Mouse (Mus musculus) myocyte (in vitro differentiated cells): Measurements from ENCODE around the gene Taar7e. TPM values are rescaled to one million over a fixed set of nuclear protein-coding genes. Genes with fewer than 3 reads are reported as not detected.

ENCODE experiments used
- H3K27me3 ChIP-seq: one replicate; pipeline ENCODE4 v1.6.1; 2011; ENCODE audit not compliant: control insufficient read depth, insufficient read depth, insufficient read length
- H3K36me3 ChIP-seq: one replicate; pipeline ENCODE4 v1.6.1; 2011; ENCODE audit not compliant: control insufficient read depth, insufficient read depth
- H3K4me2 ChIP-seq: one replicate; pipeline ENCODE4 v1.6.1; 2011; ENCODE audit warnings: low read depth, control low read depth
- H3K4me3 ChIP-seq: one replicate; pipeline ENCODE4 v1.5.1; 2011; ENCODE audit warnings: mild to moderate bottlenecking, control low read depth, moderate library complexity
- H3K79me2 ChIP-seq: one replicate; pipeline ENCODE4 v1.6.1; 2011; ENCODE audit not compliant: control insufficient read depth, insufficient read depth
- H3ac ChIP-seq: one replicate; pipeline ENCODE4 v1.6.1; 2011; ENCODE audit not compliant: control insufficient read depth, insufficient read length
- CEBPB ChIP-seq: IDR thresholded peaks from 2 replicates; pipeline ENCODE4 v1.6.1; 2011; ENCODE audit warnings: mild to moderate bottlenecking, moderate library complexity; ENCODE audit not compliant: poor library complexity, insufficient read depth, severe bottlenecking
- E2F4 ChIP-seq: IDR thresholded peaks from one replicate; pipeline ENCODE4 v1.6.1; 2011; ENCODE audit warnings: mild to moderate bottlenecking, control low read depth, moderate library complexity; ENCODE audit not compliant: insufficient read depth
- MAX ChIP-seq: IDR thresholded peaks from one replicate; pipeline ENCODE4 v1.6.1; 2011; ENCODE audit warnings: low read depth, mild to moderate bottlenecking, control low read depth
- MYOD1 ChIP-seq, 3 experiments: IDR thresholded peaks; one replicate each; pipeline ENCODE4 v1.6.1; 2011; ENCODE audit warnings: control low read depth in 2 of 3, low read depth in 2 of 3, mild to moderate bottlenecking in 2 of 3, moderate library complexity in 1 of 3; ENCODE audit not compliant: insufficient read length in 2 of 3, control insufficient read depth in 1 of 3
- MYOG ChIP-seq, 3 experiments: IDR thresholded peaks; one replicate each; pipeline ENCODE4 v1.6.1; 2011; ENCODE audit warnings: control low read depth in 2 of 3, low read depth in 2 of 3, mild to moderate bottlenecking in 2 of 3; ENCODE audit not compliant: insufficient read length in 2 of 3, control insufficient read depth in 1 of 3, insufficient read depth in 1 of 3
- POLR2A ChIP-seq: IDR thresholded peaks from one replicate; pipeline ENCODE4 v1.6.1; 2011; ENCODE audit warnings: low read depth, mild to moderate bottlenecking, control low read depth, moderate library complexity; ENCODE audit not compliant: insufficient read length
- POLR2AphosphoS2 ChIP-seq: IDR thresholded peaks from one replicate; pipeline ENCODE4 v1.6.1; 2011; ENCODE audit warnings: low read depth, control low read depth; ENCODE audit not compliant: insufficient read length
- REST ChIP-seq: IDR thresholded peaks from one replicate; pipeline ENCODE4 v1.6.1; 2011; ENCODE audit warnings: mild to moderate bottlenecking, control low read depth, moderate library complexity; ENCODE audit not compliant: insufficient read depth, insufficient read length
- SRF ChIP-seq: IDR thresholded peaks from one replicate; pipeline ENCODE4 v1.6.1; 2011; ENCODE audit warnings: low read depth; ENCODE audit not compliant: control insufficient read depth, insufficient read length
- TCF12 ChIP-seq: IDR thresholded peaks from one replicate; pipeline ENCODE4 v1.6.1; 2011; ENCODE audit warnings: mild to moderate bottlenecking, control low read depth; ENCODE audit not compliant: poor library complexity, insufficient read depth, severe bottlenecking
- TCF3 ChIP-seq: IDR thresholded peaks from one replicate; pipeline ENCODE4 v1.6.1; 2011; ENCODE audit warnings: low read depth, control low read depth; ENCODE audit not compliant: insufficient read length
- USF1 ChIP-seq: IDR thresholded peaks from one replicate; pipeline ENCODE4 v1.6.1; 2011; ENCODE audit warnings: low read depth, mild to moderate bottlenecking, control low read depth, moderate library complexity
- polyA plus RNA-seq: library from polyadenylated mRNA; unstranded; fragments of >200 nt; fragmentation: generic; extraction: Trizol; gene quantifications from one replicate; pipeline ENCODE4 v1.2.1, GENCODE M21; 2012; ENCODE audit warnings: missing spikeins

Taar7e gene
- polyA plus RNA-seq, 1 experiment: not detected

GRCm38 (mm10) chr10:24086555-24086954 lies 49.1 kb downstream of the Taar7e start:
- TF ChIP-seq TCF12 (no peak), MAX (no peak), TCF3 (no peak), SRF (no peak), POLR2AphosphoS2 (no peak), POLR2A (no peak), MYOD1 (IDR thresholded peaks at IDR 0.05; ENCODE audit: control insufficient read depth in 1 of 3, insufficient read length in 2 of 3, low read depth in 2 of 3) (no peak), USF1 (no peak), REST (no peak), E2F4 (no peak), MYOG (IDR thresholded peaks at IDR 0.05; ENCODE audit: control insufficient read depth in 1 of 3, insufficient read depth in 1 of 3, insufficient read length in 2 of 3, low read depth in 2 of 3) (no peak), CEBPB (no peak)
- peaks cover 5% of the 10 kb centered on the region for H3K27me3 ChIP-seq
- no peak overlapping the region for H3K4me2 ChIP-seq
- no peaks in the 10 kb centered on the region for H3K79me2 ChIP-seq
- H3K36me3 ChIP-seq: no peaks in the 10 kb centered on the region
- H3K4me3 ChIP-seq: no peak overlapping the region
- H3ac ChIP-seq: no peak overlapping the region

- Histone ChIP-seq H3ac (no peak overlapping the region), H3K4me2 (no peak overlapping the region), H3K36me3 (no peaks in the 10 kb centered on the region), H3K27me3 (peaks cover 5% of the 10 kb centered on the region), H3K4me3 (no peak overlapping the region), H3K79me2 (no peaks in the 10 kb centered on the region)
- TF ChIP-seq MYOD1 (IDR thresholded peaks at IDR 0.05; ENCODE audit: control insufficient read depth in 1 of 3, insufficient read length in 2 of 3, low read depth in 2 of 3) (no peak), USF1 (no peak), E2F4 (no peak), TCF12 (no peak), SRF (no peak), REST (no peak), POLR2AphosphoS2 (no peak)
Measured at GRCm38 (mm10) chr10:24087168-24087567, 49.8 kb downstream of the Taar7e start.

Other genes with a start within 250 kb of the Taar7e start
- 7.0 TPM for gene Slc18b1, start 240.6 kb upstream of the Taar7e start, polyA plus RNA-seq
- gene Vnn3, start 186.2 kb upstream of the Taar7e start, polyA plus RNA-seq: not detected
- not detected for gene Vnn1, start 142.9 kb upstream of the Taar7e start, polyA plus RNA-seq
- gene Taar1, start 117.3 kb upstream of the Taar7e start, polyA plus RNA-seq: not detected
- not detected for gene Taar2, start 99.0 kb upstream of the Taar7e start, polyA plus RNA-seq
- gene Taar3, start 88.1 kb upstream of the Taar7e start, polyA plus RNA-seq: not detected
- gene Taar4, start 77.1 kb upstream of the Taar7e start, polyA plus RNA-seq: not detected
- gene Taar5, start 66.9 kb upstream of the Taar7e start, polyA plus RNA-seq: not detected
- not detected for gene Taar6, start 52.0 kb upstream of the Taar7e start, polyA plus RNA-seq
- gene Taar7a, start 44.1 kb upstream of the Taar7e start, polyA plus RNA-seq: not detected
- gene Taar7b, start 37.7 kb upstream of the Taar7e start, polyA plus RNA-seq: not detected
- gene Taar7d, start 10.4 kb upstream of the Taar7e start, polyA plus RNA-seq: not detected
- not detected for gene Taar7f, start 11.9 kb downstream of the Taar7e start, polyA plus RNA-seq
- not detected for gene Taar8a, start 38.9 kb downstream of the Taar7e start, polyA plus RNA-seq
- not detected for gene Taar8b, start 54.7 kb downstream of the Taar7e start, polyA plus RNA-seq
- gene Taar8c, start 64.3 kb downstream of the Taar7e start, polyA plus RNA-seq: not detected
- not detected for gene Taar9, start 71.9 kb downstream of the Taar7e start, polyA plus RNA-seq
- gene Stx7, start 111.7 kb downstream of the Taar7e start, polyA plus RNA-seq: 54.6 TPM
- not detected for gene Moxd1, start 185.9 kb downstream of the Taar7e start, polyA plus RNA-seq